21 mouse cellular contexts compared by ENCODE assay signal in genomic region chr12:34688941-34689340, GRCm38 (mm10).
DNase-seq lines count a peak whose midpoint lies in the region; ATAC-seq and TF ChIP-seq lines count a peak whose summit lies in the region.
"Had no signal": no experiment of that assay in that cellular context is flagged by ENCODE, and none has a peak within 500 bp of the region (broad histone marks: within the 10 kb centered on the region; RNA-seq: fewer than 3 reads in every experiment).

No protein-coding gene starts in this region.

- peak; percentile 8 for DNase-seq in kidney, adult 2 months
- DNase-seq in kidney, adult 11 months, result no peak
- DNase-seq in brain, embryonic 14.5 days (ENCODE audit: low read depth), result peak; percentile 58
- DNase-seq in retina, postnatal 1 day, result peak; percentile 87
- DNase-seq in lung, postnatal 36 days, result no peak
- DNase-seq in stomach, postnatal 0 days (ENCODE audit: low spot score), result no peak
- DNase-seq: adrenal gland, adult 8-10 months; adrenal gland, postnatal 25 days; cerebellum, adult 18-20 months; cerebellum, adult 9-10 months; cerebellum, postnatal 14 days; forebrain, postnatal 0 days; gastrocnemius, adult 2 months; gastrocnemius, postnatal 14 days; heart, adult 11 months had no signal

- H3K9ac ChIP-seq in stomach, postnatal 0 days (ENCODE audit: low read length), result no peak overlapping the region
- H3K9ac ChIP-seq: forebrain, postnatal 0 days; hindbrain, embryonic 12.5 days; hindbrain, embryonic 15.5 days had no signal

- H3K27me3 ChIP-seq in kidney, adult 2 months (replicated peaks; ENCODE audit: control insufficient read depth, insufficient read depth, low read length), result no peaks in the 10 kb centered on the region
- no peaks in the 10 kb centered on the region for H3K27me3 ChIP-seq in stomach, postnatal 0 days (ENCODE audit: control insufficient read depth, insufficient read depth, low read length)
- H3K27me3 ChIP-seq: hindbrain, embryonic 12.5 days; hindbrain, embryonic 15.5 days had no signal

- no peak for TF ChIP-seq CTCF in kidney, adult 2 months (conservative IDR thresholded peaks at IDR 0.05; ENCODE audit: insufficient read depth, insufficient read length, low read depth, low read length)
- TF ChIP-seq CTCF in brain, embryonic 14.5 days (IDR thresholded peaks at IDR 0.05; ENCODE audit: borderline replicate concordance, extremely low read depth, insufficient read depth, insufficient read length), result no peak
- no peak for TF ChIP-seq CTCF in stomach, postnatal 0 days (IDR thresholded peaks at IDR 0.05; ENCODE audit: low read depth)

- no peak for TF ChIP-seq POLR2A in kidney, adult 2 months (IDR thresholded peaks at IDR 0.05; ENCODE audit: low read depth, low read length)
- TF ChIP-seq POLR2A in brain, embryonic 14.5 days (IDR thresholded peaks at IDR 0.05; ENCODE audit: borderline replicate concordance, extremely low read depth, insufficient read depth, insufficient read length, poor library complexity, severe bottlenecking), result no peak

- H3K9me3 ChIP-seq in stomach, postnatal 0 days (ENCODE audit: control insufficient read depth, low read length), result no peaks in the 10 kb centered on the region
- H3K9me3 ChIP-seq: forebrain, embryonic 10.5 days; hindbrain, embryonic 12.5 days; hindbrain, embryonic 15.5 days had no signal

- H3K36me3 ChIP-seq in kidney, adult 2 months (ENCODE audit: control insufficient read depth, insufficient read depth, low read length), result no peaks in the 10 kb centered on the region
- H3K36me3 ChIP-seq in stomach, postnatal 0 days (ENCODE audit: control insufficient read depth, insufficient read depth, low read length), result no peaks in the 10 kb centered on the region
- H3K36me3 ChIP-seq: forebrain, embryonic 10.5 days; hindbrain, embryonic 12.5 days; hindbrain, embryonic 15.5 days had no signal

- TF ChIP-seq EP300 in stomach, postnatal 0 days (optimal IDR thresholded peaks at IDR 0.05), result no peak

- no peak overlapping the region for H3K4me2 ChIP-seq in stomach, postnatal 0 days (replicated peaks; ENCODE audit: low read depth)
- H3K4me2 ChIP-seq: heart, embryonic 11.5 days; hindbrain, embryonic 12.5 days; hindbrain, embryonic 15.5 days had no signal

- WGBS in kidney, adult 2 months, result 54% methylated on average over 4 of the region's 4 CpGs
- WGBS in stomach, postnatal 0 days, result 57% methylated on average over 4 of the region's 4 CpGs

- no peak overlapping the region for H3K4me3 ChIP-seq in kidney, adult 2 months (ENCODE audit: insufficient read depth, low read depth, low read length)
- no peak overlapping the region for H3K4me3 ChIP-seq in stomach, postnatal 0 days (ENCODE audit: low read depth, low read length)
- H3K4me3 ChIP-seq: forebrain, embryonic 10.5 days; gastrocnemius, adult 2 months; hindbrain, embryonic 12.5 days; hindbrain, embryonic 15.5 days had no signal

- no peak overlapping the region for H3K27ac ChIP-seq in kidney, adult 2 months (ENCODE audit: insufficient read depth, low read depth, low read length)
- no peak overlapping the region for H3K27ac ChIP-seq in stomach, postnatal 0 days (replicated peaks)
- H3K27ac ChIP-seq: forebrain, embryonic 10.5 days; gastrocnemius, adult 2 months; hindbrain, embryonic 12.5 days; hindbrain, embryonic 15.5 days had no signal

- no peaks in the 10 kb centered on the region for H3K4me1 ChIP-seq in kidney, adult 2 months (ENCODE audit: control insufficient read depth, insufficient read depth, low read length)
- no peaks in the 10 kb centered on the region for H3K4me1 ChIP-seq in stomach, postnatal 0 days (replicated peaks; ENCODE audit: control insufficient read depth, insufficient read depth)
- H3K4me1 ChIP-seq: forebrain, embryonic 10.5 days; hindbrain, embryonic 12.5 days; hindbrain, embryonic 15.5 days had no signal

- ATAC-seq in stomach, postnatal 0 days (ENCODE audit: low FRiP score, low TSS enrichment), result no peak
- ATAC-seq: activated CD4-positive, CD25-positive, alpha-beta regulatory T cell, adult 4 months; CD4-positive, CD25-positive, alpha-beta regulatory T cell, adult 4 months; forebrain, postnatal 0 days had no signal

Comparison
In these comparisons a context has a peak if more than half of its experiments do, and no peak if none do; other contexts are left out.
1. DNase-seq: peak in kidney, adult 2 months (single experiment), brain, embryonic 14.5 days (single experiment) and retina, postnatal 1 day (single experiment); none in kidney, adult 11 months (single experiment), lung, postnatal 36 days (single experiment) and stomach, postnatal 0 days (single experiment).